Mouse (Mus musculus): Measurements from ENCODE around the gene Hsd17b14.
A peak's percentile ranks its signal among the peaks of the same experiment; 100 is the strongest.

The Hsd17b14 gene

GRCm38 (mm10) chr7:45567780-45568516 is 13.3 kb downstream of the Hsd17b14 start:
- peak; percentile 92 for DNase-seq

GRCm38 (mm10) chr7:45568601-45569473 is 14.1 kb downstream of the Hsd17b14 start:
- no peak for DNase-seq

GRCm38 (mm10) chr7:45570103-45570741 is 15.5 kb downstream of the Hsd17b14 start, which contains the start of gene Bcat2:
TSS of gene Bcat2 (plus strand) at chr7:45570153.
- DNase-seq, result peak; percentile 81

- no peak for DNase-seq
These were observed 17.3 kb downstream of the Hsd17b14 start for GRCm38 (mm10) chr7:45571966-45572365.

GRCm38 (mm10) chr7:45573954-45574353 is 19.3 kb downstream of the Hsd17b14 start:
- peak; percentile 51 for DNase-seq

GRCm38 (mm10) chr7:45574472-45575379 is 20.0 kb downstream of the Hsd17b14 start:
- DNase-seq, result peak; percentile 80

GRCm38 (mm10) chr7:45585923-45586322 is 31.2 kb downstream of the Hsd17b14 start:
- DNase-seq, result no peak

- DNase-seq, result no peak
These were observed 33.2 kb downstream of the Hsd17b14 start for GRCm38 (mm10) chr7:45587631-45588592.

- peak; percentile 93 for DNase-seq
These were observed 34.5 kb downstream of the Hsd17b14 start for GRCm38 (mm10) chr7:45589173-45589572.

- no peak for DNase-seq
These were observed 35.2 kb downstream of the Hsd17b14 start for GRCm38 (mm10) chr7:45589898-45590297.

- no peak for DNase-seq
These were observed 36.2 kb downstream of the Hsd17b14 start for GRCm38 (mm10) chr7:45590874-45591273.

GRCm38 (mm10) chr7:45591880-45592279 is 37.2 kb downstream of the Hsd17b14 start:
- no peak for DNase-seq

GRCm38 (mm10) chr7:45593118-45593815 is 38.6 kb downstream of the Hsd17b14 start:
- DNase-seq, result peak; percentile 78

GRCm38 (mm10) chr7:45595176-45595575 is 40.5 kb downstream of the Hsd17b14 start:
- DNase-seq, result no peak

- no peak for DNase-seq
These were observed 41.4 kb downstream of the Hsd17b14 start for GRCm38 (mm10) chr7:45596107-45596506.

- DNase-seq, result no peak
These were observed 42.3 kb downstream of the Hsd17b14 start for GRCm38 (mm10) chr7:45597013-45597412.

GRCm38 (mm10) chr7:45597527-45597926 is 42.8 kb downstream of the Hsd17b14 start:
- peak; percentile 53 for DNase-seq

GRCm38 (mm10) chr7:45598960-45599879 is 44.5 kb downstream of the Hsd17b14 start:
- no peak for DNase-seq

- DNase-seq, result no peak
These were observed 51.1 kb downstream of the Hsd17b14 start for GRCm38 (mm10) chr7:45605704-45606289.
